Mouse (Mus musculus): ENCODE measurements at regions not wholly inside any gene's neighbourhood (a gene's known extent, or its start where the extent isn't known, plus 50 kb on each side); places are given as distances from the start of the nearest gene placed in this dataset.

DNA sequence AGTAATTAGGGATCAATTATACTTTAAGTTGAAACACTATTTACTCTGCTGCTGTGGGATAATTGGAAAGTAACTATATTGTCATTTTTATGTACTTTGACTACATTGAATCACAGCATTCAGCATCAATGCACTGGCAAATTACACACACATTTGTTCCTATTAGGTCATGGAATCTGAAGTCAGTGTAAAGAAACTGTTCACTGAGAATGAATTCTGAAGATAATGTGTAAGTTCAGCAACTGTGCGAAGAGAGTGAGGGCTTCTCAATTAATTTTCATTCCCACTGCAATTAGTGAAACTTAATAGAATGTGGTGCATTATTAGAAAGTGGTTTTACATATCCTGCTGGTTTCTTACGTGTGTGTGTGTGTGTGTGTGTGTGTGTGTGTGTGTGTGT lies 735.6 kb downstream of the Pdha2 start:
- ATAC-seq, result 0 out of 2 replicates have a peak, but pooled peaks have one; percentile 24
- Histone ChIP-seq H3K27me3 (replicated peaks; ENCODE audit: control insufficient read depth, insufficient read depth, low read length) (no peaks in the 10 kb centered on the region), H3K4me2 (ENCODE audit: low read length) (no peak overlapping the region), H3K9me3 (ENCODE audit: control insufficient read depth, low read length) (no peaks in the 10 kb centered on the region), H3K36me3 (ENCODE audit: control insufficient read depth, insufficient read depth, low read length) (no peaks in the 10 kb centered on the region), H3K4me1 (ENCODE audit: control insufficient read depth, insufficient read depth, low read depth, low read length) (no peaks in the 10 kb centered on the region), H3K9ac (ENCODE audit: low read depth, low read length) (no peak overlapping the region), H3K27ac (ENCODE audit: low read depth, low read length) (no peak overlapping the region), H3K4me3 (ENCODE audit: low read length) (no peak overlapping the region)
- 38% methylated on average over 2 of the region's 2 CpGs for WGBS

DNA sequence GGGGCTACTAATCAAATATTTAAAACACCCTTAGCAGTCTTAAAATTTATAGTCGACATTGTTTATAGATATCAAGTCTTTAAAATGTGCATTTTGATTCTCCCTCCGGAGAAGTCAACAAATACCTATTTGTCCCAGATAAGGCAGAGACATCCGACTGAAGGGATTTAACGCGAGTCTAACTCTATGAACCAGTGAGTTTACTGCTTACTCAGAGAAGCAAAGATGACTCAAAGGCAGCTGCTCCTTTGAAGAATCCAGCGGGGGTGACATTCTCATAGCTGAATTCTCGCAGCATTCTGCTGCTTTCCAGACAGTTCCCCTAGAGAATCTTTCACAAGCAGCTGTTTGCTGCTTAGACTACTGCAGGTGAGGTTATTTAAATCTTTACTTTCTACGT lies 759.6 kb downstream of the Pdha2 start:
- no peak overlapping the region for H3K4me2 ChIP-seq (ENCODE audit: low read length)
- H3K4me1 ChIP-seq (ENCODE audit: control insufficient read depth, insufficient read depth, low read depth, low read length), result no peaks in the 10 kb centered on the region
- H3K36me3 ChIP-seq (ENCODE audit: control insufficient read depth, insufficient read depth, low read length), result no peaks in the 10 kb centered on the region
- H3K27ac ChIP-seq (ENCODE audit: low read depth, low read length), result no peak overlapping the region
- H3K9me3 ChIP-seq (ENCODE audit: control insufficient read depth, low read length), result peaks cover 3% of the 10 kb centered on the region; the same call in 1 of the 2 replicates
- H3K4me3 ChIP-seq (ENCODE audit: low read length), result no peak overlapping the region
- ATAC-seq, result no peak
- WGBS, result 70% methylated on average over 8 of the region's 8 CpGs
- no peak overlapping the region for H3K9ac ChIP-seq (ENCODE audit: low read depth, low read length)
- H3K27me3 ChIP-seq (replicated peaks; ENCODE audit: control insufficient read depth, insufficient read depth, low read length), result no peaks in the 10 kb centered on the region

DNA sequence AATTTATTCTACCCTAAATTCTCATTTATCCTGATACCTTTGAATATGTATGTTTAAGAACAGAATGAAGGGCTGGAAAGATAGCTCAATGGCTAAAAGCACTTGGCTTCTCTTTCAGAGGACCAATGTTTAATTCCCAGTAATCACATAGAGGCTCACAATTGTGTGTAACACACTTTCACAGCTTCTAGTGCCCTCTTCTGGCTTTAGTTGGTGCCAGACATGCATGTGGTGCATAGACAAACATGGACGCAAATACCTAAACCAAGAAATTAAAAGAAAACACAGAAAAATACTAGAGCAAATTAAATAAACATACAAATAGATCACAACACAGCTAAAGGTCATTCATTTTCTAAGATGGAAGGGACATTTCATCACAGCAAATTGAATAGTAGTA lies 761.0 kb downstream of the Pdha2 start:
- Histone ChIP-seq H3K27me3 (replicated peaks; ENCODE audit: control insufficient read depth, insufficient read depth, low read length) (no peaks in the 10 kb centered on the region), H3K4me1 (ENCODE audit: control insufficient read depth, insufficient read depth, low read depth, low read length) (no peaks in the 10 kb centered on the region), H3K9me3 (ENCODE audit: control insufficient read depth, low read length) (peaks cover 3% of the 10 kb centered on the region; the same call in 1 of the 2 replicates), H3K9ac (ENCODE audit: low read depth, low read length) (no peak overlapping the region), H3K27ac (ENCODE audit: low read depth, low read length) (no peak overlapping the region), H3K36me3 (ENCODE audit: control insufficient read depth, insufficient read depth, low read length) (no peaks in the 10 kb centered on the region), H3K4me3 (ENCODE audit: low read length) (no peak overlapping the region), H3K4me2 (ENCODE audit: low read length) (no peak overlapping the region)
- 98% methylated on average over 1 of the region's 1 CpGs for WGBS
- ATAC-seq, result no peak

DNA sequence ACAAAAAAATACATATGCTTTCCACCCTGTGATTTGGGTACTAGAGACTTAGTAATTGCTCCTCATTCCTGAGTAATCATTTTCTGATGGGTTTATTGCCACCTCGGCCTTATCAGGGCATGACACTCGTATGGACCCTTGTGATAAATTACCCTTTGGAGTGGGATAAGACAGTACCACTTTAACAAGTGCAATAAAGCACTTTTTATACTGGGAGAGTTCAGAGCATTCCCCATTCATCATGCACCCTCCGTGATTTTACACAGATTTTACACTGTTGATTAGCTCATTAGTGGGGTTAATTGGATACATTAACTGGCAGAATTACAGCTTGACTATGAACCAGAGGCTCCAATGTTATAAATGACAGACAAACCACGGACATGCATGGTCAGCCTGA lies 802.9 kb downstream of the Pdha2 start:
- 51% methylated on average over 4 of the region's 4 CpGs for WGBS
- no peak overlapping the region for H3K4me3 ChIP-seq (ENCODE audit: low read length)
- no peak overlapping the region for H3K9ac ChIP-seq (ENCODE audit: low read depth, low read length)
- no peaks in the 10 kb centered on the region for H3K9me3 ChIP-seq (ENCODE audit: control insufficient read depth, low read length)
- no peak overlapping the region for H3K4me2 ChIP-seq (ENCODE audit: low read length)
- H3K27me3 ChIP-seq (replicated peaks; ENCODE audit: control insufficient read depth, insufficient read depth, low read length), result no peaks in the 10 kb centered on the region
- 0 out of 2 replicates have a peak, but pooled peaks have one; percentile 20 for ATAC-seq
- H3K4me1 ChIP-seq (ENCODE audit: control insufficient read depth, insufficient read depth, low read depth, low read length), result no peaks in the 10 kb centered on the region
- H3K36me3 ChIP-seq (ENCODE audit: control insufficient read depth, insufficient read depth, low read length), result no peaks in the 10 kb centered on the region
- no peak overlapping the region for H3K27ac ChIP-seq (ENCODE audit: low read depth, low read length)
